Mouse (Mus musculus): ENCODE data around the gene Odf2. TPM values are rescaled to one million over a fixed set of nuclear protein-coding genes. Genes with fewer than 3 reads are reported as not detected.

The Odf2 gene
- polyA plus RNA-seq, 1 experiment from 2014 or later = 64.1 TPM

GRCm38 (mm10) chr2:29973525-29973924, 84.5 kb downstream of the Odf2 start:
- peaks cover 36% of the 10 kb centered on the region for H3K4me1 ChIP-seq (replicated peaks)
- H3K9me3 ChIP-seq (replicated peaks) = no peaks in the 10 kb centered on the region
- WGBS = 31% methylated on average over 2 of the region's 2 CpGs
- H3K4me2 ChIP-seq = no peak overlapping the region
- ATAC-seq (ENCODE audit: insufficient number of reproducible peaks, low FRiP score) = peak; percentile 57; the same call in 1 of the 2 replicates
- H3K27ac ChIP-seq (ENCODE audit: poor library complexity, severe bottlenecking) = no peak overlapping the region; the same call in 1 of the 2 replicates
- H3K36me3 ChIP-seq = peaks cover 42% of the 10 kb centered on the region
- no peak overlapping the region for H3K9ac ChIP-seq
- no peak overlapping the region for H3K4me3 ChIP-seq
- H3K27me3 ChIP-seq (replicated peaks) = no peaks in the 10 kb centered on the region

- ATAC-seq (ENCODE audit: insufficient number of reproducible peaks, low FRiP score) = no peak
- Histone ChIP-seq H3K4me2 (no peak overlapping the region), H3K27me3 (replicated peaks) (no peaks in the 10 kb centered on the region), H3K4me3 (no peak overlapping the region), H3K9me3 (replicated peaks) (no peaks in the 10 kb centered on the region), H3K4me1 (replicated peaks) (peaks cover 11% of the 10 kb centered on the region), H3K36me3 (peaks cover 61% of the 10 kb centered on the region), H3K27ac (ENCODE audit: poor library complexity, severe bottlenecking) (no peak overlapping the region), H3K9ac (no peak overlapping the region)
Measured at GRCm38 (mm10) chr2:29977307-29977706, 88.3 kb downstream of the Odf2 start.

- Histone ChIP-seq H3K9me3 (replicated peaks) (no peaks in the 10 kb centered on the region), H3K4me2 (no peak overlapping the region), H3K4me3 (no peak overlapping the region), H3K27ac (ENCODE audit: poor library complexity, severe bottlenecking) (no peak overlapping the region), H3K36me3 (peaks cover 84% of the 10 kb centered on the region), H3K27me3 (replicated peaks) (no peaks in the 10 kb centered on the region), H3K4me1 (replicated peaks) (no peaks in the 10 kb centered on the region), H3K9ac (no peak overlapping the region)
- WGBS = 86% methylated on average over 1 of the region's 1 CpGs
- no peak for ATAC-seq (ENCODE audit: insufficient number of reproducible peaks, low FRiP score)
Measured at GRCm38 (mm10) chr2:29980661-29981060, 91.6 kb downstream of the Odf2 start.

Small RNA genes lying within 50 kb of the gene (microRNA-seq; reads per million reads assigned to microRNA genes)
- gene Mir219a-2 = not detected
- gene Mir219b = not detected

Other genes starting within 250 kb of the Odf2 start
- not detected in 2 replicates for gene Gm13420, start 137.5 kb upstream of the Odf2 start, polyA plus RNA-seq (2016; fragmentation: Nextera tagmentation; extraction: Ambion mirVana)
- gene Gm13547, start 129.9 kb upstream of the Odf2 start, polyA plus RNA-seq (2016; fragmentation: Nextera tagmentation; extraction: Ambion mirVana) = 0.44 TPM in 1 of 2 replicates, not detected in the other
- gene Coq4, start 101.7 kb upstream of the Odf2 start, polyA plus RNA-seq (2016; fragmentation: Nextera tagmentation; extraction: Ambion mirVana) = 21.8 and 23.8 TPM in 2 replicates
- gene Trub2, start 100.7 kb upstream of the Odf2 start, polyA plus RNA-seq (2016; fragmentation: Nextera tagmentation; extraction: Ambion mirVana) = 25.8 and 26.6 TPM in 2 replicates
- gene Slc27a4, start 86.6 kb upstream of the Odf2 start, polyA plus RNA-seq (2016; fragmentation: Nextera tagmentation; extraction: Ambion mirVana) = 10.9 and 11.0 TPM in 2 replicates
- 15.6 and 15.7 TPM in 2 replicates for gene Urm1, start 69.1 kb upstream of the Odf2 start, polyA plus RNA-seq (2016; fragmentation: Nextera tagmentation; extraction: Ambion mirVana)
- gene Cercam, start 20.1 kb upstream of the Odf2 start, polyA plus RNA-seq (2016; fragmentation: Nextera tagmentation; extraction: Ambion mirVana) = 24.7 and 26.9 TPM in 2 replicates
- 42.8 and 43.3 TPM in 2 replicates for gene Gle1, start 46.2 kb downstream of the Odf2 start, polyA plus RNA-seq (2016; fragmentation: Nextera tagmentation; extraction: Ambion mirVana)
- 124 and 141 TPM in 2 replicates for gene Sptan1, start 76.3 kb downstream of the Odf2 start, polyA plus RNA-seq (2016; fragmentation: Nextera tagmentation; extraction: Ambion mirVana)
- 15.8 and 15.9 TPM in 2 replicates for gene Wdr34, start 159.7 kb downstream of the Odf2 start, polyA plus RNA-seq (2016; fragmentation: Nextera tagmentation; extraction: Ambion mirVana)
- 297 and 306 TPM in 2 replicates for gene Set, start 168.2 kb downstream of the Odf2 start, polyA plus RNA-seq (2016; fragmentation: Nextera tagmentation; extraction: Ambion mirVana)
- 19.6 and 21.5 TPM in 2 replicates for gene Pkn3, start 188.5 kb downstream of the Odf2 start, polyA plus RNA-seq (2016; fragmentation: Nextera tagmentation; extraction: Ambion mirVana)
- gene Zdhhc12, start 204.4 kb downstream of the Odf2 start, polyA plus RNA-seq (2016; fragmentation: Nextera tagmentation; extraction: Ambion mirVana) = 49.8 and 50.4 TPM in 2 replicates
- gene Zer1, start 235.4 kb downstream of the Odf2 start, polyA plus RNA-seq (2016; fragmentation: Nextera tagmentation; extraction: Ambion mirVana) = 5.7 and 6.1 TPM in 2 replicates
- 5.4 and 5.8 TPM in 2 replicates for gene Tbc1d13, start 244.5 kb downstream of the Odf2 start, polyA plus RNA-seq (2016; fragmentation: Nextera tagmentation; extraction: Ambion mirVana)